Mouse (Mus musculus) hindbrain, embryonic 12.5 days (tissue): ENCODE measurements around the gene Cep131. TPM values are rescaled to one million over a fixed set of nuclear protein-coding genes. Genes with fewer than 3 reads are reported as not detected.

Experiments used
- ATAC-seq: fragments of 200-750 bp; cut with Nextera tagmentation; 2 replicates; pipeline ENCODE4 v1.8.0; 2017; ENCODE audit warnings: moderate TSS enrichment; ENCODE audit not compliant: low FRiP score
- H3K27ac ChIP-seq: fragments of 300-500 bp; sonication (generic); 2 replicates; pipeline ENCODE4 v1.5.1; 2016; ENCODE audit warnings: mild to moderate bottlenecking
- H3K27me3 ChIP-seq: fragments of 300-500 bp; sonication (generic); 2 replicates; pipeline ENCODE4 v1.6.1; 2016; ENCODE audit warnings: mild to moderate bottlenecking
- H3K36me3 ChIP-seq: fragments of 300-500 bp; sonication (generic); 2 replicates; pipeline ENCODE4 v1.6.1; 2016; ENCODE audit warnings: mild to moderate bottlenecking
- H3K4me1 ChIP-seq: fragments of 300-500 bp; sonication (generic); 2 replicates; pipeline ENCODE4 v1.6.1; 2016
- H3K4me2 ChIP-seq: fragments of 300-500 bp; sonication (generic); replicated peaks from 2 replicates; pipeline ENCODE4 v1.6.1; 2016; ENCODE audit warnings: mild to moderate bottlenecking
- H3K4me3 ChIP-seq: fragments of 300-500 bp; sonication (generic); 2 replicates; pipeline ENCODE4 v1.5.1; 2016; ENCODE audit warnings: mild to moderate bottlenecking
- H3K9ac ChIP-seq: fragments of 300-500 bp; sonication (generic); 2 replicates; pipeline ENCODE4 v1.6.1; 2016; ENCODE audit warnings: mild to moderate bottlenecking, moderate library complexity
- H3K9me3 ChIP-seq: fragments of 300-500 bp; sonication (generic); replicated peaks from 2 replicates; pipeline ENCODE4 v1.6.1; 2016; ENCODE audit warnings: mild to moderate bottlenecking
- WGBS: fragments of 180-500 bp; shearing (Covaris S2); methylation state at CpG from one replicate; pipeline ENCODE4 v1.1.7; 2016; 5-methylcytosine and 5-hydroxymethylcytosine counted together
- polyA plus RNA-seq: library from polyadenylated mRNA; unstranded; fragments of >200 nt; fragmentation: Nextera tagmentation; extraction: Ambion mirVana; gene quantifications from 2 replicates; pipeline ENCODE4 v1.2.1, GENCODE M21; 2016

Gene Cep131
- polyA plus RNA-seq, 1 experiment from 2014 or later, result 47.3 TPM

- Histone ChIP-seq H3K4me2 (no peak overlapping the region), H3K9me3 (no peaks in the 10 kb centered on the region), H3K36me3 (peaks cover 61% of the 10 kb centered on the region), H3K4me1 (peaks cover 7% of the 10 kb centered on the region), H3K4me3 (no peak overlapping the region), H3K27me3 (no peaks in the 10 kb centered on the region), H3K9ac (no peak overlapping the region), H3K27ac (no peak overlapping the region)
- 87% methylated on average over 13 of the region's 13 CpGs for WGBS
- ATAC-seq, result no peak
Measured at GRCm38 (mm10) chr11:120064006-120064667, 22.5 kb downstream of the Cep131 start.

- no peaks in the 10 kb centered on the region for H3K9me3 ChIP-seq
- H3K4me1 ChIP-seq, result peaks cover 6% of the 10 kb centered on the region
- no peak overlapping the region for H3K4me3 ChIP-seq
- no peak overlapping the region for H3K4me2 ChIP-seq
- no peak overlapping the region for H3K27ac ChIP-seq
- no peaks in the 10 kb centered on the region for H3K27me3 ChIP-seq
- peaks cover 54% of the 10 kb centered on the region for H3K36me3 ChIP-seq
- WGBS, result 88% methylated on average over 5 of the region's 5 CpGs
- no peak overlapping the region for H3K9ac ChIP-seq
- no peak for ATAC-seq
Measured at GRCm38 (mm10) chr11:120063326-120063725, 23.3 kb downstream of the Cep131 start.

GRCm38 (mm10) chr11:120060634-120061033 lies 26.0 kb downstream of the Cep131 start:
- Histone ChIP-seq H3K9ac (no peak overlapping the region), H3K27me3 (no peaks in the 10 kb centered on the region), H3K27ac (no peak overlapping the region), H3K4me1 (peaks cover 7% of the 10 kb centered on the region), H3K36me3 (peaks cover 27% of the 10 kb centered on the region), H3K4me3 (no peak overlapping the region), H3K9me3 (no peaks in the 10 kb centered on the region), H3K4me2 (no peak overlapping the region)
- WGBS, result 86% methylated on average over 8 of the region's 8 CpGs
- no peak for ATAC-seq

- no peak for ATAC-seq
- 82% methylated on average over 12 of the region's 12 CpGs for WGBS
- no peak overlapping the region for H3K9ac ChIP-seq
- H3K27me3 ChIP-seq, result 0 out of 2 replicates have a peak, but pooled peaks cover under 1% of the 10 kb centered on the region
- H3K36me3 ChIP-seq, result no peaks in the 10 kb centered on the region
- no peaks in the 10 kb centered on the region for H3K9me3 ChIP-seq
- H3K4me2 ChIP-seq, result no peak overlapping the region
- no peak overlapping the region for H3K27ac ChIP-seq
- no peak overlapping the region for H3K4me3 ChIP-seq
- H3K4me1 ChIP-seq, result peaks cover 10% of the 10 kb centered on the region
Measured at GRCm38 (mm10) chr11:120055953-120056732, 30.5 kb downstream of the Cep131 start.

- Histone ChIP-seq H3K4me1 (peaks cover 15% of the 10 kb centered on the region), H3K27me3 (peaks cover 7% of the 10 kb centered on the region), H3K36me3 (no peaks in the 10 kb centered on the region), H3K9ac (no peak overlapping the region), H3K27ac (no peak overlapping the region), H3K9me3 (no peaks in the 10 kb centered on the region), H3K4me2 (no peak overlapping the region), H3K4me3 (no peak overlapping the region)
- 85% methylated on average over 4 of the region's 4 CpGs for WGBS
- ATAC-seq, result no peak
Measured at GRCm38 (mm10) chr11:120053846-120054245, 32.8 kb downstream of the Cep131 start.

- peaks cover 31% of the 10 kb centered on the region for H3K4me1 ChIP-seq
- ATAC-seq, result no peak
- H3K27me3 ChIP-seq, result peaks cover 23% of the 10 kb centered on the region
- H3K9me3 ChIP-seq, result no peaks in the 10 kb centered on the region
- H3K4me3 ChIP-seq, result no peak overlapping the region
- no peak overlapping the region for H3K4me2 ChIP-seq
- WGBS, result 71% methylated on average over 9 of the region's 9 CpGs
- H3K36me3 ChIP-seq, result no peaks in the 10 kb centered on the region
- H3K27ac ChIP-seq, result no peak overlapping the region
- no peak overlapping the region for H3K9ac ChIP-seq
Measured at GRCm38 (mm10) chr11:120052274-120052673, 34.4 kb downstream of the Cep131 start.

GRCm38 (mm10) chr11:120051124-120051811 lies 35.4 kb downstream of the Cep131 start:
- H3K27ac ChIP-seq, result peak overlapping the region; percentile 35
- WGBS, result 40% methylated on average over 14 of the region's 14 CpGs
- H3K27me3 ChIP-seq, result peaks cover 31% of the 10 kb centered on the region
- no peak overlapping the region for H3K9ac ChIP-seq
- peak; percentile 35; the same call in 1 of the 2 replicates for ATAC-seq
- no peak overlapping the region for H3K4me2 ChIP-seq
- no peaks in the 10 kb centered on the region for H3K36me3 ChIP-seq
- no peaks in the 10 kb centered on the region for H3K9me3 ChIP-seq
- peaks cover 33% of the 10 kb centered on the region for H3K4me1 ChIP-seq
- no peak overlapping the region for H3K4me3 ChIP-seq

GRCm38 (mm10) chr11:120049067-120049466 lies 37.6 kb downstream of the Cep131 start:
- Histone ChIP-seq H3K27ac (no peak overlapping the region), H3K9me3 (no peaks in the 10 kb centered on the region), H3K27me3 (peaks cover 40% of the 10 kb centered on the region), H3K36me3 (no peaks in the 10 kb centered on the region), H3K4me3 (no peak overlapping the region), H3K4me2 (no peak overlapping the region), H3K9ac (no peak overlapping the region), H3K4me1 (peaks cover 49% of the 10 kb centered on the region)
- no peak for ATAC-seq
- WGBS, result 77% methylated on average over 8 of the region's 8 CpGs

- Histone ChIP-seq H3K4me1 (peaks cover 49% of the 10 kb centered on the region), H3K4me2 (peak overlapping the region; percentile 96), H3K27ac (0 out of 2 replicates have a peak overlapping the region, but pooled peaks have one; percentile 77), H3K36me3 (no peaks in the 10 kb centered on the region), H3K9ac (peak overlapping the region; percentile 41; the same call in 1 of the 2 replicates), H3K9me3 (no peaks in the 10 kb centered on the region), H3K4me3 (peak overlapping the region; percentile 67), H3K27me3 (peaks cover 40% of the 10 kb centered on the region)
- WGBS, result 4% methylated on average over 23 of the region's 23 CpGs
- peak; percentile 24; the same call in 1 of the 2 replicates for ATAC-seq
Measured at GRCm38 (mm10) chr11:120048252-120048556, 38.4 kb downstream of the Cep131 start.

- 8% methylated on average over 23 of the region's 23 CpGs for WGBS
- Histone ChIP-seq H3K4me2 (peak overlapping the region; percentile 96), H3K9ac (peak overlapping the region; percentile 86), H3K27ac (peak overlapping the region; percentile 77), H3K36me3 (no peaks in the 10 kb centered on the region), H3K4me3 (peak overlapping the region; percentile 67), H3K9me3 (no peaks in the 10 kb centered on the region), H3K27me3 (peaks cover 40% of the 10 kb centered on the region), H3K4me1 (peaks cover 49% of the 10 kb centered on the region)
- peak; percentile 26; the same call in 1 of the 2 replicates for ATAC-seq
Measured at GRCm38 (mm10) chr11:120047531-120048251, 38.9 kb downstream of the Cep131 start.

- peak within 1 kb of the TSS; percentile 86 for H3K9ac ChIP-seq
- ATAC-seq, result peak; percentile 36; the same call in 1 of the 2 replicates
- peak within 1 kb of the TSS; percentile 67 for H3K4me3 ChIP-seq
- H3K4me1 ChIP-seq, result peaks cover 57% of the 10 kb centered on the region
- H3K9me3 ChIP-seq, result no peaks in the 10 kb centered on the region
- no peaks in the 10 kb centered on the region for H3K36me3 ChIP-seq
- peaks cover 40% of the 10 kb centered on the region for H3K27me3 ChIP-seq
- peak within 1 kb of the TSS; percentile 96 for H3K4me2 ChIP-seq
- under 1% methylated on average over 60 of the region's 63 CpGs for WGBS
- peak within 1 kb of the TSS; percentile 77 for H3K27ac ChIP-seq
Measured at GRCm38 (mm10) chr11:120046553-120047191, 40.0 kb downstream of the Cep131 start, which contains the start of gene Aatk. TSS of gene Aatk (minus strand) at chr11:120047167.
